Mouse (Mus musculus): ENCODE data around the gene Kcnq2. TPM values are rescaled to one million over a fixed set of nuclear protein-coding genes. Genes with fewer than 3 reads are reported as not detected.
A peak's percentile ranks its signal among the peaks of the same experiment; 100 is the strongest.

Gene Kcnq2
- polyA plus RNA-seq, 1 experiment from 2014 or later, result not detected

DNA sequence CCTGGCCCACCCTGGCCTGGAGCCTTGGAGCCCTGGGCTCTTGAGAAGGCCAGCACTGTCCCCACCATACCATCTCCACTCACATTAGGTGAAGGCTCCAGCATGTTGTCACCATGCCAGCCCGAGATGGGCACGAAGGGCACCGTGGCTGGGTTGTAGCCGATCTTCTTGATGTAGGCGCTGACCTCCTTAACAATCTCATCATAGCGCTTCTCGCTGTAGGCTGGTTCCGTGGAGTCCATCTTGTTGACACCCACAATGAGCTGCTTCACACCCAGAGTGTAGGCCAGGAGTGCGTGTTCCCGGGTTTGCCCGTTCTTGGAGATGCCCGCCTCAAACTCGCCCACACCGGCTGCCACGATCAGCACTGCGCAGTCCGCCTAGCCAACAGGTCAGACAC is 17.6 kb upstream of the Kcnq2 start:
- Histone ChIP-seq H3K4me1 (replicated peaks; ENCODE audit: insufficient read depth, low read length) (0 out of 2 replicates have a peak, but pooled peaks cover 3% of the 10 kb centered on the region), H3K9me3 (replicated peaks; ENCODE audit: low read length) (no peaks in the 10 kb centered on the region), H3K36me3 (ENCODE audit: insufficient read depth, low read length) (no peaks in the 10 kb centered on the region), H3K4me3 (replicated peaks; ENCODE audit: low read depth, low read length) (no peak overlapping the region), H3K9ac (ENCODE audit: low read depth, low read length) (no peak overlapping the region), H3K27me3 (ENCODE audit: insufficient read depth, low read length) (peaks cover 24% of the 10 kb centered on the region), H3K4me2 (ENCODE audit: low read length) (no peak overlapping the region), H3K27ac (no peak overlapping the region)
- WGBS, result 95% methylated on average over 17 of the region's 17 CpGs
- DNase-seq (ENCODE audit: low spot score) (no peak), ATAC-seq (replicated peaks; ENCODE audit: low FRiP score, low read depth) (no peak)
- no peak for TF ChIP-seq CTCF (IDR thresholded peaks at IDR 0.05; ENCODE audit: low read depth)

DNA sequence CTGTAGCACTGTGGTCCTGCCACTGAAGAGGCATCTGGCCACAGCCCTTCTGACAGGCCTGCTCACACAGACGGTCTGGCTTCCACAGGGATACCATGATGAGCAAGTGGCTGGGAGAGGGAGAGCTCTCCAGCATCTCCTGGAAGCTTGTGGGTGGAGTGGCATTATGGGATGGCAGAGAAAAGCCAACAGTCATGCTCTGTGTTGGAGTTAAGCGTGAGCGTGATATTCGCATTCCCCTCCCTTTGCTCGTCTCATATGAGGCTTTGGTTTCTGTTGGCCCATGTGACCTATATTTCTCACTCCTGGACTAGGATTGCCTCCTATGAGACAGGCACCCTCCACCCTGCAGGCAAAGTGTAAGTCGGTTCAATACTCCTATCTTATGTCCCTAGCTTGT is 15.2 kb upstream of the Kcnq2 start:
- H3K27ac ChIP-seq, result no peak overlapping the region
- DNase-seq (ENCODE audit: low spot score), result no peak
- ATAC-seq (replicated peaks; ENCODE audit: low FRiP score, low read depth), result no peak
- H3K9me3 ChIP-seq (replicated peaks; ENCODE audit: low read length), result no peaks in the 10 kb centered on the region
- TF ChIP-seq CTCF (IDR thresholded peaks at IDR 0.05; ENCODE audit: low read depth), result no peak
- no peak overlapping the region for H3K4me2 ChIP-seq (ENCODE audit: low read length)
- 0 out of 2 replicates have a peak, but pooled peaks cover 15% of the 10 kb centered on the region for H3K27me3 ChIP-seq (ENCODE audit: insufficient read depth, low read length)
- WGBS, result 64% methylated on average over 6 of the region's 6 CpGs
- H3K36me3 ChIP-seq (ENCODE audit: insufficient read depth, low read length), result no peaks in the 10 kb centered on the region
- no peak overlapping the region for H3K4me3 ChIP-seq (replicated peaks; ENCODE audit: low read depth, low read length)
- H3K9ac ChIP-seq (ENCODE audit: low read depth, low read length), result no peak overlapping the region
- H3K4me1 ChIP-seq (replicated peaks; ENCODE audit: insufficient read depth, low read length), result 0 out of 2 replicates have a peak, but pooled peaks cover 3% of the 10 kb centered on the region

DNA sequence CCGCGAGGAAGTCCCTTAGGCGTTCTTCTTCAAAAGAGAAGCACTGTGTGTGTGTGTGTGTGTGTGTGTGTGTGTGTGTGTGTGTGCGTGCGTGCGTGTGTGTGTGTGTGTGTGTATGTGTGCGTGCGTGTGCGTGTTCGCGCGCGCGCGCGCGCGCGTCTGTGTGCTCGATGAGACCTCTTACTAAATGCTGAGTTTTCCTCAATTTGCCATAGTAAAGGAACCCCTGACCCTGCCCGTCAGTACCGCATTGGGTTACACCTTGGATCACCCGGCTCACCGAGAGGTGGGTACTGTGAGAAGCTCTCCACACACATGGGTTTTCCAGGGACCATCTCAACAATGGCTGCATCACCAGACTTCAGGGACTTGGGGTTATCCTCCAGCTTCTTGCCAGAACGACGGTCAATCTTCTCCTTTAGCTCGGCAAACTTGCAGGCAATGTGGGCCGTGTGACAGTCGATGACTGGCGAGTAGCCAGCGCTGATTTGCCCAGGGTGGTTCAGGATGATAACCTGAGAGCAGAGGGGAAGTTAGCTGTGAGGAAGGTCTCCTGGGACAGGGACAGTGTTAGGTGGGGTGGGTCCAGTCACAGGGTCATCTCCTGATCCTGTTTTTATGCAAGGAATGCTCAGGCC is 13.3 kb upstream of the Kcnq2 start:
- no peak overlapping the region for H3K9ac ChIP-seq (ENCODE audit: low read depth, low read length)
- DNase-seq (ENCODE audit: low spot score), result no peak
- 0 out of 2 replicates have a peak, but pooled peaks cover 15% of the 10 kb centered on the region for H3K27me3 ChIP-seq (ENCODE audit: insufficient read depth, low read length)
- WGBS, result 11% methylated on average over 31 of the region's 31 CpGs
- no peak for ATAC-seq (replicated peaks; ENCODE audit: low FRiP score, low read depth)
- 0 out of 2 replicates have a peak, but pooled peaks cover 5% of the 10 kb centered on the region for H3K4me1 ChIP-seq (replicated peaks; ENCODE audit: insufficient read depth, low read length)
- no peaks in the 10 kb centered on the region for H3K36me3 ChIP-seq (ENCODE audit: insufficient read depth, low read length)
- H3K27ac ChIP-seq, result no peak overlapping the region
- peak overlapping the region; percentile 88 for H3K4me2 ChIP-seq (ENCODE audit: low read length)
- no peak for TF ChIP-seq CTCF (IDR thresholded peaks at IDR 0.05; ENCODE audit: low read depth)
- no peaks in the 10 kb centered on the region for H3K9me3 ChIP-seq (replicated peaks; ENCODE audit: low read length)
- peak overlapping the region; percentile 39 for H3K4me3 ChIP-seq (replicated peaks; ENCODE audit: low read depth, low read length)

DNA sequence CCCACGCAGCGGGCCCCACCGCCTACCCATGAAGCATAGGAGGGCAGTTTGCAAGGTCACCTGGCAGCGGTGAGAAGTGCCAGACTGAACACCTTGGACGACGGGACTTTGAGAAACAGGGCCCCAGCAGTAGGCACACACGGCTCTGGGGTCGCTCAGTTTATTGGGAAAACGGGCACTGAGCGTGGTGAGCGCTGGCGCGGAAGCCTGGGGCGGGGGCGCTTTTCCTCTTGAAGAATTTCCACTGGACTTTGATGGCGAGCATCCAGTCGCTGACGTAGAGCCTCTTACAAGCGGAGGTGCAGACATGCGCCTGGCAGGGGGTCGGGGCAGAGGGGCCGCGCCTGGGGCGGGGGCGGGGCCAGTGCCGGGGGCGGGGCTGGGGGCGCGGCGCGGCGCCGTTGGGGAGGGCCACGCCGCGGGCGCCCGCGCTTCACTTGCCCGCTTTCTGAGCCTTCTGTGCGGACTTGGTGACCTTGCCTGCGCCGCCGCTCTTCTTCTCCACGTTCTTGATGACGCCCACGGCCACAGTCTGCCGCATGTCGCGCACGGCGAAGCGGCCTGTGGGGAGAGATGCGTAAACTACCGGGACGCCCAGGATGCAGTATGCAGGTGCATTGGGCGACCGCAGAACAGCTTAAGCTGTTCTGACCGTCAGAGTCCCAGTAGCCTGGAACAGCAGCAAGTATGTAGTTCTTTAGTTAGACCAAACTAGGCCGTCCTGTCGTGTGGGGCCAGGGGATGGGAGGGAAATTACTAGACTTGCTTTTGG is 12.6 kb upstream of the Kcnq2 start:
- Histone ChIP-seq H3K9me3 (replicated peaks; ENCODE audit: low read length) (no peaks in the 10 kb centered on the region), H3K27ac (no peak overlapping the region), H3K27me3 (ENCODE audit: insufficient read depth, low read length) (0 out of 2 replicates have a peak, but pooled peaks cover 15% of the 10 kb centered on the region), H3K4me3 (replicated peaks; ENCODE audit: low read depth, low read length) (peak overlapping the region; percentile 39), H3K9ac (ENCODE audit: low read depth, low read length) (0 out of 2 replicates have a peak overlapping the region, but pooled peaks have one; percentile 13), H3K4me2 (ENCODE audit: low read length) (peak overlapping the region; percentile 88), H3K36me3 (ENCODE audit: insufficient read depth, low read length) (no peaks in the 10 kb centered on the region), H3K4me1 (replicated peaks; ENCODE audit: insufficient read depth, low read length) (0 out of 2 replicates have a peak, but pooled peaks cover 5% of the 10 kb centered on the region)
- under 1% methylated on average over 43 of the region's 61 CpGs for WGBS
- DNase-seq (ENCODE audit: low spot score) (peak; percentile 31), ATAC-seq (replicated peaks; ENCODE audit: low FRiP score, low read depth) (no peak)
- TF ChIP-seq CTCF (IDR thresholded peaks at IDR 0.05; ENCODE audit: low read depth), result no peak

DNA sequence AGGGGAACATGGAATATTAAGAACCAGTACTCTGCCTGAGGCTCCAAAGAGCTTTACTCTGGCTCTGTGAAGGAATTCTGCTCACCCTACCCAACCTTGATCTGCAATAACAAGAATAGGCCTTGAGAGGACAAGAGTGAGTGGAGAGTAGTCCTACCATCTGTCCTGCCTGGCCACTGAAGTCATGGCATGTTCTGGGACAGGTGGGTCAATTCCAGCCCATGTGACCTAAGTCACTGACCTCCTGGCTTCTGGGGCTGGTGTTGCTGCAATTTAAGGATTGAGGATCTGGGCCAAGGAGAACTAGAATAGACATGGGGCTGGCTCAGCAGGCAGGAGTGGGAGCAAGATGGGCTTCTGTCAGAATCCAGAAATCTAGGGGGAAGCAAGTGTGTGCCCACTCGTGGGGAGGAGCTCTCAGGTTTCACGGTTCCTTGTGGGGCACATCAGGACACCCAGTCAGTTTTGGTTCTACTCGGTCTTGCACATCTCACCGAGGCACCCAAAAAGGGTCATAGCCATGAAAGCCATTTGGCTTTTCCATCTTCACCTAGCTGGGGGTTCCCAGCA is 12.0 kb upstream of the Kcnq2 start:
- Histone ChIP-seq H3K4me1 (replicated peaks; ENCODE audit: insufficient read depth, low read length) (0 out of 2 replicates have a peak, but pooled peaks cover 5% of the 10 kb centered on the region), H3K9ac (ENCODE audit: low read depth, low read length) (no peak overlapping the region), H3K27me3 (ENCODE audit: insufficient read depth, low read length) (0 out of 2 replicates have a peak, but pooled peaks cover 15% of the 10 kb centered on the region), H3K4me2 (ENCODE audit: low read length) (peak overlapping the region; percentile 88), H3K27ac (no peak overlapping the region), H3K9me3 (replicated peaks; ENCODE audit: low read length) (no peaks in the 10 kb centered on the region), H3K4me3 (replicated peaks; ENCODE audit: low read depth, low read length) (no peak overlapping the region), H3K36me3 (ENCODE audit: insufficient read depth, low read length) (no peaks in the 10 kb centered on the region)
- WGBS, result 46% methylated on average over 4 of the region's 4 CpGs
- no peak for ATAC-seq (replicated peaks; ENCODE audit: low FRiP score, low read depth)
- DNase-seq (ENCODE audit: low spot score), result no peak
- TF ChIP-seq CTCF (IDR thresholded peaks at IDR 0.05; ENCODE audit: low read depth), result no peak

DNA sequence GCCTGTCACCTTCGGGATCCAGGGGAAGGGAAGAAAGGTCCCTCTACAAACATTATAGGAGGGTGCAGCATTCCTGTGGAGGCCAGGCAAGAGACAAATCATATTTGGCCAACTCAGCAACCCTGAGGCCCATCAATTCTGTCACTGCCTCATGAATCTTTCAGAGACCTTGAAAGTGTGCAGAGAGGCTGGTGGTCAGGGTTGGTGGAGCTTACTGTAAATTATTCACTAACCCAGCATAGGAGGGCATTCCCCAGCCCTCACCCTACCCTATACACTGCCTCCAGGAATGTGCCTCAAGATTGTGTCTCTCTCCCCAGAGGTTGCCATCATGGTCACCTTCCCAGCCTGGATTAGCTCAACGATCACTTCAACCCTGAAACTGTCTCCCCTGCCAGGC is 9.6 kb upstream of the Kcnq2 start:
- Histone ChIP-seq H3K27me3 (ENCODE audit: insufficient read depth, low read length) (0 out of 2 replicates have a peak, but pooled peaks cover 14% of the 10 kb centered on the region), H3K4me2 (ENCODE audit: low read length) (no peak overlapping the region), H3K4me3 (replicated peaks; ENCODE audit: low read depth, low read length) (no peak overlapping the region), H3K9ac (ENCODE audit: low read depth, low read length) (no peak overlapping the region), H3K27ac (no peak overlapping the region), H3K36me3 (ENCODE audit: insufficient read depth, low read length) (no peaks in the 10 kb centered on the region), H3K4me1 (replicated peaks; ENCODE audit: insufficient read depth, low read length) (0 out of 2 replicates have a peak, but pooled peaks cover 5% of the 10 kb centered on the region), H3K9me3 (replicated peaks; ENCODE audit: low read length) (no peaks in the 10 kb centered on the region)
- DNase-seq (ENCODE audit: low spot score) (no peak), ATAC-seq (replicated peaks; ENCODE audit: low FRiP score, low read depth) (peak; percentile 72)
- WGBS, result 64% methylated on average over 2 of the region's 2 CpGs
- no peak for TF ChIP-seq CTCF (IDR thresholded peaks at IDR 0.05; ENCODE audit: low read depth)
